Mouse (Mus musculus) hematopoietic stem cell, adult 5-6 weeks (primary cell): ENCODE measurements around the gene Arntl2. TPM values are rescaled to one million over a fixed set of nuclear protein-coding genes. Genes with fewer than 3 reads are reported as not detected.
A peak's percentile ranks its signal among the peaks of the same experiment; 100 is the strongest.
"Not testable (repeated sequence)": the region's sequence is repeated elsewhere in the genome, so short reads cannot be mapped to it uniquely, and the experiment has no call there.

ENCODE experiments used
- ATAC-seq, 2 experiments: fragments of 125-278 bp in 1 of 2; replicated peaks in 1 of 2; 2 replicates each; pipeline ENCODE4 v1.8.0; 2016 to 2017; ENCODE audit warnings: inconsistent platforms in 2 of 2, mild to moderate bottlenecking in 2 of 2, moderate number of reproducible peaks in 2 of 2, low read depth in 1 of 2, moderate TSS enrichment in 1 of 2; ENCODE audit not compliant: low FRiP score in 2 of 2, poor library complexity in 2 of 2, severe bottlenecking in 2 of 2, insufficient read depth in 1 of 2, low TSS enrichment in 1 of 2
- total RNA-seq: library from RNA; stranded (forward); fragments of 172-1452, 232-1000 nt; gene quantifications from 2 replicates; pipeline ENCODE4 v1.2.3, GENCODE M21; 2017

The Arntl2 gene
- total RNA-seq, 1 experiment from 2014 or later = not detected

GRCm38 (mm10) chr6:146835784-146836183, 39.9 kb downstream of the Arntl2 start:
- no peak for ATAC-seq

DNA sequence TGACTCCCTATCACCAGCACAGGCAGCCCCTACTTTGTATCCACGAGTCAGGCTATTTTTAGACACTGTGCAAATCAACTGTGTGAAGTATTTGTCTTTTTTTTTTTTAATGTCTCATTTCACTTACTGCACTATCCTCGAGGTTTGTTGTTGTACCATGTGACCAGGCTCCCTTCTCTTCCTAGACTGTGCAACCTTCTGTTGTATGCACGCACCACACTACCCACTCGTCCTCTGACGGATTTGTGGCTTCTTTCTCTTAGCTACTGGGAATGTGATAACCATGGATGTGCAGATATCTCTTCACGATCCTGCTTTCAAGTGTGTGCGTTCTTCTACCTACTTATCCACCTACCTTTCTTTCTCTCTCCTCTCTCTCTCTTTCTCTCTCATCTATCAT, 41.5 kb downstream of the Arntl2 start:
- ATAC-seq = no peak

- no peak for ATAC-seq
These were observed 42.5 kb downstream of the Arntl2 start for GRCm38 (mm10) chr6:146838366-146838765.

- no peak for ATAC-seq
These were observed 43.0 kb downstream of the Arntl2 start for GRCm38 (mm10) chr6:146838863-146839262.

DNA sequence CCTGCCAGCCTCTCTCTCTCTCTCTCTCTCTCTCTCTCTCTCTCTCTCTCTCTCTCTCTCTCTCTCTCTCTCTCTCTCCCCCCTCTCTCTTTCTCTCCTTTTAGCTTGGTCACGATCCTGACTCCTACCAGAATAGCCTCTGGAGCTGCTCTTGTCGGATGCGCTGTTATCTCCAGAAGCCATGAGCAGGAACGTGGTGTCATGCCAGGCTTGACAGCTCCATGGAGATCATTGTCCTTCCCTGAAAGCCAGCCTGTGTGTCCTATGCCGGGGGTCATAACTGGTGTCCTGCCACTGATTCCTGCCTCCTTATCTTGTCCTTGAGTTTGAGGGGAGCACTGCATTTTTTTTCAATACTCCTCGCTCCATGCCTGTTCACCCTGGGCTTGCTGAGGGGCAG, 49.0 kb downstream of the Arntl2 start:
- ATAC-seq = no peak

GRCm38 (mm10) chr6:146845347-146845746, 49.5 kb downstream of the Arntl2 start:
- no peak for ATAC-seq

DNA sequence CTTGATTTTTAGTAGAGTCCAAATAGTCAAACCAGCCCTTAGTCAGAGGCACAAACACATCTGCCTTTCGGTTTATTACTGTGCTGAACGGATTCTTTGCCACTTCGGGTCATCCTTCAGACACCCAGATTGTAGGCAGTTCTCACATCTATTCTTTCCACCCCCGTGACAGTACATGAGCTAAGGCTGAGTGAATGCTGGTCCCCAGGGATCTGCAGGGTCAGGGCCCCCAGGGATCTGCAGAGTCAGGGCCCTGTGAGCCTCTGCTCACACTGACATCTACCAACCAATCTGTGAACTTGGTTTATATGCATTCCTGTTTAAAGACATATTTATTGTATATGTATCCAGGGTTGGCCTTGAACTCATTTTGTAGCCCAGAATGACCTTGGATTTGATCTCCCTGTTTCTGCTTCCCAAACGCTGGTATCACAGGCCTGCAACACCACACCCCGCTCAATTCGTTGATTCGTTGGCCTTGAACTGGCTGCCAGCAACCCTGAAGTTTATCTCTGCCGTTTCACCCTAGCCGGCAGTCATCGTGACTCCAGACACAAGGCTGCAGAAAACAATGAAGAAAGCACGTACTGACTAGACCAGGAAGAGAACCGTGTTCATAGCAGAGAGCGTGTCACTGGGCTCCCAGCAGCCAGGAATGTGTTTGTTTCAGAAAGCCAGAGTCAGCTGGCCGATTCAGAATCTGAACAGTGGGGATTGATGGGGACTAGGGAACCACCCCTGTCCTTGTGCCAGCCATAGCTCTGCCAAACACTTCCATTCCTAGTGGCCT, 50.3 kb downstream of the Arntl2 start:
- no peak for ATAC-seq

- no peak for ATAC-seq
These were observed 51.5 kb downstream of the Arntl2 start for GRCm38 (mm10) chr6:146847402-146847801.

DNA sequence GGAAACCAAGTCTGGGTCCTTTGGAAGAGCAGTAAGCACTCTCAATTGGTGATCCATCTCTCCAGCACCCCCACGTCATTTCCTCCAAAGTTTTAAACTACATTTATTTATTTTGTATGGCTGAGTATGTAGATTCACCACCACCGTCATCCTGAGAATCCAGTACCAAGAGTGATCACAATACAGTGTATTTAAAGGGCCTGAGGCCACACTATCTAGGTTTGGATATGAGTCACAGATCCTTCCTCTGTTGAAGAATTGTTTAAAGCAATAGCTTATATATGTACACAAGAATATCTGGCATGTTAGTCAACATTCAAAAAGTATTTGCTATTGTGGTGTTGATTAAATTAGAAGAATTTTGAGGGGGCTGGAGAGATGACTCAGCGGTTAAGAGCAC, 52.4 kb downstream of the Arntl2 start:
- ATAC-seq = no peak

GRCm38 (mm10) chr6:146850050-146850449, 54.2 kb downstream of the Arntl2 start, which contains the start of gene Smco2:
Gene Smco2, plus strand, starts transcription at chr6:146850104.
- ATAC-seq = no peak

DNA sequence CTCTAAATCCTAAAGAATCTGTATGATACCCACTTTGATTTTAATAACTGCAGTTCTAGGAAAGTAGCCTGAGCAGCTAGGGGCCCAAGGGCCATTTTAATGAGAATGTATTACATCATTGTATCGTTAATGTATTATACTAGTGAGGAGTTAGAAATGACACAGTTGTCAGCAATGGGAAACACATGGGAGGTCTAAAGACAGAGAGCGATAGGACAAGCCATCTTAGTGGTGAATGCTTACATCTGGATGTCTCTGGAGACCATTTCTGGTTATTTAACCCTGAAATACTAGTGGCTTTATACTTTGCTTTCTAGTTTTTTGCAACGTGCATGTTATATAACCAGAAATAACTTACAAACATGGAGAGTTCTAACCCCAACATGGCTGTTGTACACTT, 56.1 kb downstream of the Arntl2 start:
- ATAC-seq = no peak

GRCm38 (mm10) chr6:146852739-146853138, 56.9 kb downstream of the Arntl2 start:
- no peak; a peak in 1 of 4 replicates for ATAC-seq

DNA sequence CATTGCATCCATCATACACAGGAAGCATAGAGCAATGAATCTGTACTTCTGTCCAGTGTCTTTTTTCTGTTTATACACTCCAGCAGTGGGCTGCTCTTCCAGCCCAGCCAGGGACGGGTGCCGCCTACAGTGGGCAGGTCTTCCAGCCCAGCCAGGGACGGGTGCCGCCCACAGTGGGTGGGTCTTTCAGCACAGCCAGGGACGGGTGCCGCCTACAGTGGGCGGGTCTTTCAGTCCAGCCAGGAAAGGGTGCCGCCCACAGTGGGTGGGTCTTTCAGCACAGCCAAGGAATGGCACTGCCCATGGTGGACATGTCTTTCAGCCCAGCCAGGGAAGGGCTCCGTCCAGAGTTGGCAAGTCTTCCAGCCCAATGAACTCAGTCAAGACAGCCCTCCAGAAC, 59.3 kb downstream of the Arntl2 start:
- peak in 1 of 2 experiments; percentile 51; a peak in 1 of 4 replicates for ATAC-seq

- ATAC-seq = no peak
These were observed 61.5 kb downstream of the Arntl2 start for GRCm38 (mm10) chr6:146857386-146857785.

- no peak for ATAC-seq
These were observed 67.3 kb downstream of the Arntl2 start for GRCm38 (mm10) chr6:146863154-146863553.

DNA sequence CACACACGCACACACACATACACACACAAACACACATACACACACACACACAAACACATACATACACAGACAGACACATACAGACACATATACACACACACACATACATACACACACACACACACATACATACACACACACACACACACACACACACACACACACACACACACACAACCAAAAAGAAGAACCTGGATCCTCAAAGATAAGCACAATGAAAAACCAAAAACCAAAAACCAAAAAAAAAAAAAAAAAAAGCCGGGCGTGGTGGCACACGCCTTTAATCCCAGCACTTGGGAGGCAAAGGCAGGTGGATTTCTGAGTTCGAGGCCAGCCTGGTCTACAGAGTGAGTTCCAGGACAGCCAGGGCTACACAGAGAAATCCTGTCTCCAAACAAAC, 68.5 kb downstream of the Arntl2 start:
- not testable (repeated sequence) for ATAC-seq

DNA sequence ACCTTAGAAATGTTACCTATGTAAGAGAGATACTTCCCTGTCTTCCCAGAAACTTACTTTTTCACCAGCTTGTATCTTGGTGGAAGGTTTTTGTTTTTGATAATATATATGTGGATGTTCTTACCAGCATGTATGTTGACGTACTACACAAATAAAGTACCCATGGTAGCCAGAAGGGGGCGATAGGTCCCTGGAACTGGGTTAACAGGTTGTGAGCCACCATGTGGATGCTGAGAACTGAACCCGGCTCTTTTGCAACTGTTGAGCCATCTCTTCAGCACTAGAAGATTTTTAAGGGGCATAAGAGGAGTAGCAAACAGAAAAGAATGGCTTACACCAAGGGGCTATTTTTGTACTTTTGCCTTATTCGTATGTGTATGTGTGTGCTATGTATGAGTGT, 69.8 kb downstream of the Arntl2 start:
- ATAC-seq = no peak

GRCm38 (mm10) chr6:146871975-146872374, 76.1 kb downstream of the Arntl2 start:
- ATAC-seq = peak in 1 of 2 experiments; percentile 21; a peak in 1 of 4 replicates

DNA sequence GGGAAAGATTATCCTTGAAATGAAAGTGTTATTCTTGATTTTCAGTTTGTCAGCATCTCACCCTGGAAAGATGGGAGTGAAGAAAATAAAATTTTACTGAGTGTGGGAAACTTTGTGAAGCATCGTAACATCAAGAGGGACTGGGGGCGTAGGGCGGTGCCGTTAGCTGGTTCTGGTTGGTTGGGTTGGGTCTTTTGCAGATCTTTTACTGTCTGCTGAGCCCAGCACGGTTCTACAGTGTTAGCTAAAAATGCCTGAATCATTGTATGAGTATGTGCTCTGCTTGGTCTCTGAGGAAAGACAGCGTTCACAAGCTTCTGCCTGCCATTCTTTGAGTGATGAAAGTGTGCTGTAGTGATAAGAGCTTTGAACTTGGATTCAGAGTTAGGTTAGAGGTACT, 78.6 kb downstream of the Arntl2 start:
- no peak for ATAC-seq
